Mouse (Mus musculus): ENCODE measurements around the gene Acot4. TPM values are rescaled to one million over a fixed set of nuclear protein-coding genes. Genes with fewer than 3 reads are reported as not detected.
A peak's percentile ranks its signal among the peaks of the same experiment; 100 is the strongest.
"Not testable (repeated sequence)": the region's sequence is repeated elsewhere in the genome, so short reads cannot be mapped to it uniquely, and the experiment has no call there.

The Acot4 gene
- total RNA-seq, 2 experiments from 2014 or later: 3.7 to 6.4 TPM

- not testable (repeated sequence) for DNase-seq (ENCODE audit: low spot score in 2 of 2)
Measured at GRCm38 (mm10) chr12:84029043-84029442, 9.1 kb upstream of the Acot4 start.

- peak; percentile 19 to 51 for DNase-seq (ENCODE audit: low spot score in 2 of 2)
Measured at GRCm38 (mm10) chr12:84030659-84031332, 7.4 kb upstream of the Acot4 start.

GRCm38 (mm10) chr12:84032854-84033253 lies 5.3 kb upstream of the Acot4 start:
- DNase-seq (ENCODE audit: low spot score in 2 of 2): no peak

- DNase-seq (ENCODE audit: low spot score in 2 of 2): not testable (repeated sequence)
Measured at GRCm38 (mm10) chr12:84033302-84033701, 4.9 kb upstream of the Acot4 start.

- DNase-seq (ENCODE audit: low spot score in 2 of 2): no peak
Measured at GRCm38 (mm10) chr12:84034108-84034507, 4.1 kb upstream of the Acot4 start.

GRCm38 (mm10) chr12:84038691-84039111 lies 522 bp downstream of the Acot4 start, which contains the start of gene Gm49366:
TSS of gene Gm49366 (plus strand) at chr12:84038935.
- not testable (repeated sequence) for DNase-seq (ENCODE audit: low spot score in 2 of 2)

GRCm38 (mm10) chr12:84042248-84042647 lies 4.1 kb downstream of the Acot4 start:
- no peak for DNase-seq (ENCODE audit: low spot score in 2 of 2)

- DNase-seq (ENCODE audit: low spot score in 2 of 2): no peak
Measured at GRCm38 (mm10) chr12:84044045-84044444, 5.9 kb downstream of the Acot4 start.

GRCm38 (mm10) chr12:84046906-84047305 lies 8.7 kb downstream of the Acot4 start:
- no peak for DNase-seq (ENCODE audit: low spot score in 2 of 2)

- not testable (repeated sequence) for DNase-seq (ENCODE audit: low spot score in 2 of 2)
Measured at GRCm38 (mm10) chr12:84050744-84051143, 12.6 kb downstream of the Acot4 start.

GRCm38 (mm10) chr12:84051937-84052474 lies 13.8 kb downstream of the Acot4 start, which contains the start of gene Acot3:
TSS of gene Acot3 (plus strand) at chr12:84052144.
- DNase-seq (ENCODE audit: low spot score in 2 of 2): no peak

- DNase-seq (ENCODE audit: low spot score in 2 of 2): no peak
Measured at GRCm38 (mm10) chr12:84052609-84053008, 14.4 kb downstream of the Acot4 start.

GRCm38 (mm10) chr12:84053173-84053572 lies 15.0 kb downstream of the Acot4 start:
- no peak for DNase-seq (ENCODE audit: low spot score in 2 of 2)

GRCm38 (mm10) chr12:84053679-84054391 lies 15.7 kb downstream of the Acot4 start:
- DNase-seq (ENCODE audit: low spot score in 2 of 2): no peak

GRCm38 (mm10) chr12:84060946-84061345 lies 22.8 kb downstream of the Acot4 start:
- DNase-seq (ENCODE audit: low spot score in 2 of 2): no peak

- DNase-seq (ENCODE audit: low spot score in 2 of 2): no peak
Measured at GRCm38 (mm10) chr12:84062336-84062735, 24.2 kb downstream of the Acot4 start.

GRCm38 (mm10) chr12:84063228-84063627 lies 25.0 kb downstream of the Acot4 start:
- no peak for DNase-seq (ENCODE audit: low spot score in 2 of 2)

- no peak for DNase-seq (ENCODE audit: low spot score in 2 of 2)
Measured at GRCm38 (mm10) chr12:84063833-84064232, 25.7 kb downstream of the Acot4 start.

GRCm38 (mm10) chr12:84064621-84065020 lies 26.4 kb downstream of the Acot4 start:
- DNase-seq (ENCODE audit: low spot score in 2 of 2): no peak

GRCm38 (mm10) chr12:84067752-84068151 lies 29.6 kb downstream of the Acot4 start:
- no peak for DNase-seq (ENCODE audit: low spot score in 2 of 2)

GRCm38 (mm10) chr12:84068296-84068695 lies 30.1 kb downstream of the Acot4 start:
- DNase-seq (ENCODE audit: low spot score in 2 of 2): no peak

GRCm38 (mm10) chr12:84068986-84069385 lies 30.8 kb downstream of the Acot4 start, which contains the start of gene Acot5:
TSS of gene Acot5 (plus strand) at chr12:84069325.
- no peak for DNase-seq (ENCODE audit: low spot score in 2 of 2)

Measured in adrenal gland, postnatal 4 days (tissue).